Mouse (Mus musculus) ES-E14 (cell line): ENCODE data around the gene Mindy3.

ENCODE experiments used
- MAFK ChIP-seq: IDR thresholded peaks from 2 replicates; pipeline ENCODE4 v1.6.1; 2014; ENCODE audit warnings: mild to moderate bottlenecking, low read depth, low read length, inconsistent platforms; ENCODE audit not compliant: insufficient read depth
- ZC3H11A ChIP-seq: IDR thresholded peaks from 2 replicates; pipeline ENCODE4 v1.6.1; 2012; ENCODE audit warnings: low read depth, mild to moderate bottlenecking, inconsistent platforms, low read length, borderline replicate concordance
- ZNF384 ChIP-seq: IDR thresholded peaks from 2 replicates; pipeline ENCODE4 v1.6.1; 2012; ENCODE audit warnings: low read depth, low read length, inconsistent platforms

DNA sequence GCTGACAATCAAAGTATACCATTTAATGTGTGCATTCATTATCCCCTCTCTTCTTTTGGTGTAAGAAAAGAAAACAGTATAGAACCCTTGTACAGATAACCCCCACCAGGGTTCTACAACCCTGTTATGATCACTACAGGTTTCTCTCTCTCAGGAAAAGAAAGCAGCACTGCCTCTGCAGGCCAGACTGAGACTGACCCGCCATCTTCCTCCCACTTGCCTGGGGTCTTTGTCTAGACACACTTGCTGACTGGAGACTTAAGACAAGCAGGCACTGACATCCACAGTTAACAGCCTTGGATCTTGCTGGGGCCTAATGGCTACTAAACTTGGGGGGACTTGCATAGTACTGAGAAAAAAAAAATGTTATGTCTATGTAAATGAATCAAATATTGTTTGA is 42.2 kb downstream of the Mindy3 start:
- no peak for TF ChIP-seq ZC3H11A
- TF ChIP-seq MAFK: no peak
- TF ChIP-seq ZNF384: no peak
